Mouse (Mus musculus): ENCODE measurements around the gene Vps37b. TPM values are rescaled to one million over a fixed set of nuclear protein-coding genes. Genes with fewer than 3 reads are reported as not detected.

Gene Vps37b
- polyA plus RNA-seq, 1 experiment from 2014 or later: 40.8 TPM

DNA sequence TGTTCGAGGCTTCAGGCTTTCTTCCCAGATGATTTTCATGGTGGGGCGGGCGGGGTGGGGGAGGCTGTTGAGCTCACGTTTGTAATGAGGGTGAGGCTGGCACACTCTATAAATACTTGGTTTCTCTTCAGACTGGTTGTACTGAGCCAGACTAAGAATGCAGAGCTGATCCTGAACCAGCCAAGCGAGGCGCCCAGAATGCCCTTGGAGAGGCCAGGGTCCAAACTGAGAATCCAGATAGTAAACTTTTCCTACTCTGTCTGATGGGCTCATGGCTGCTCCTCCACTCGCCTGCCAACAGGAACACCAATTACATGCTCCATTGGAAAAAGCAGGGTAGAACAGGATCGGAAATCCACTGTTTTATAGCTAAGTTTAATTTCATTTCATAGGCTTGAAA is 62.9 kb downstream of the Vps37b start:
- Histone ChIP-seq H3K4me1 (ENCODE audit: insufficient read depth, low read length) (peaks cover 6% of the 10 kb centered on the region; the same call in 1 of the 2 replicates), H3K36me3 (ENCODE audit: insufficient read depth, low read length) (no peaks in the 10 kb centered on the region), H3K4me2 (replicated peaks; ENCODE audit: low read depth, low read length) (no peak overlapping the region), H3K4me3 (ENCODE audit: low read length) (no peak overlapping the region), H3K9ac (replicated peaks; ENCODE audit: low read length) (no peak overlapping the region), H3K27ac (ENCODE audit: low read length) (no peak overlapping the region), H3K9me3 (ENCODE audit: low read length) (no peaks in the 10 kb centered on the region), H3K27me3 (ENCODE audit: insufficient read depth, low read length) (0 out of 2 replicates have a peak, but pooled peaks cover 2% of the 10 kb centered on the region)
- no peak for ATAC-seq (ENCODE audit: low FRiP score, low TSS enrichment)
- WGBS: 54% methylated on average over 8 of the region's 8 CpGs

DNA sequence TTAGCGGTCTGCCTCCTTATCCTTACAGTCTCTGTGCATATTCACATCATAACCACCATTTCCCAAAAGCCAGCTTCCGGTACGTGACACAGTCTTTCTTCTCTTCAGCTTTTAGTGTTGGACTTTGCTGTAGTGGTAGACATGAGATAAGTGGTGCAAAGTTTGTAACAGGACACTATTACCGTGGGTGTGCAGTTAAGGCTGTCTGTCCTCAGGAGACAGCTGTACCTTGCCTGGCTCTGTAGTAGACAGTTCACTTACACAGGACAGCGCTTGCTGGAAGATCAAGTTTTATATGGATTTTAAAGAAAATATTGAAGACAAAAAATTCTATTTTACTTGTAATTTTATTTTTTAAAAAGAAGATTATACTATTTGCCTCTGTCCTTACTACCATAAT is 63.6 kb downstream of the Vps37b start:
- 60% methylated on average over 5 of the region's 5 CpGs for WGBS
- Histone ChIP-seq H3K27me3 (ENCODE audit: insufficient read depth, low read length) (0 out of 2 replicates have a peak, but pooled peaks cover 2% of the 10 kb centered on the region), H3K36me3 (ENCODE audit: insufficient read depth, low read length) (no peaks in the 10 kb centered on the region), H3K4me2 (replicated peaks; ENCODE audit: low read depth, low read length) (no peak overlapping the region), H3K27ac (ENCODE audit: low read length) (no peak overlapping the region), H3K4me3 (ENCODE audit: low read length) (no peak overlapping the region), H3K9ac (replicated peaks; ENCODE audit: low read length) (no peak overlapping the region), H3K4me1 (ENCODE audit: insufficient read depth, low read length) (0 out of 2 replicates have a peak, but pooled peaks cover 4% of the 10 kb centered on the region), H3K9me3 (ENCODE audit: low read length) (no peaks in the 10 kb centered on the region)
- ATAC-seq (ENCODE audit: low FRiP score, low TSS enrichment): no peak

- no peak for ATAC-seq (ENCODE audit: low FRiP score, low TSS enrichment)
- H3K27me3 ChIP-seq (ENCODE audit: insufficient read depth, low read length): no peaks in the 10 kb centered on the region
- H3K27ac ChIP-seq (ENCODE audit: low read length): no peak overlapping the region
- no peak overlapping the region for H3K4me3 ChIP-seq (ENCODE audit: low read length)
- WGBS: 85% methylated on average over 2 of the region's 2 CpGs
- no peaks in the 10 kb centered on the region for H3K9me3 ChIP-seq (ENCODE audit: low read length)
- no peak overlapping the region for H3K9ac ChIP-seq (replicated peaks; ENCODE audit: low read length)
- no peaks in the 10 kb centered on the region for H3K36me3 ChIP-seq (ENCODE audit: insufficient read depth, low read length)
- H3K4me2 ChIP-seq (replicated peaks; ENCODE audit: low read depth, low read length): no peak overlapping the region
- H3K4me1 ChIP-seq (ENCODE audit: insufficient read depth, low read length): 0 out of 2 replicates have a peak, but pooled peaks cover 4% of the 10 kb centered on the region
Measured at GRCm38 (mm10) chr5:123966759-123967158, 65.3 kb downstream of the Vps37b start.

GRCm38 (mm10) chr5:123964208-123964607 is 67.9 kb downstream of the Vps37b start:
- H3K9ac ChIP-seq (replicated peaks; ENCODE audit: low read length): no peak overlapping the region
- no peaks in the 10 kb centered on the region for H3K27me3 ChIP-seq (ENCODE audit: insufficient read depth, low read length)
- 88% methylated on average over 4 of the region's 4 CpGs for WGBS
- no peak overlapping the region for H3K27ac ChIP-seq (ENCODE audit: low read length)
- H3K4me3 ChIP-seq (ENCODE audit: low read length): no peak overlapping the region
- H3K4me1 ChIP-seq (ENCODE audit: insufficient read depth, low read length): 0 out of 2 replicates have a peak, but pooled peaks cover 4% of the 10 kb centered on the region
- H3K4me2 ChIP-seq (replicated peaks; ENCODE audit: low read depth, low read length): no peak overlapping the region
- H3K9me3 ChIP-seq (ENCODE audit: low read length): no peaks in the 10 kb centered on the region
- ATAC-seq (ENCODE audit: low FRiP score, low TSS enrichment): no peak
- no peaks in the 10 kb centered on the region for H3K36me3 ChIP-seq (ENCODE audit: insufficient read depth, low read length)

- Histone ChIP-seq H3K4me1 (ENCODE audit: insufficient read depth, low read length) (no peaks in the 10 kb centered on the region), H3K4me3 (ENCODE audit: low read length) (no peak overlapping the region), H3K27ac (ENCODE audit: low read length) (no peak overlapping the region), H3K9me3 (ENCODE audit: low read length) (no peaks in the 10 kb centered on the region), H3K36me3 (ENCODE audit: insufficient read depth, low read length) (no peaks in the 10 kb centered on the region), H3K9ac (replicated peaks; ENCODE audit: low read length) (no peak overlapping the region), H3K27me3 (ENCODE audit: insufficient read depth, low read length) (no peaks in the 10 kb centered on the region), H3K4me2 (replicated peaks; ENCODE audit: low read depth, low read length) (no peak overlapping the region)
- 82% methylated on average over 12 of the region's 12 CpGs for WGBS
- ATAC-seq (ENCODE audit: low FRiP score, low TSS enrichment): no peak
Measured at GRCm38 (mm10) chr5:123961046-123961445, 71.0 kb downstream of the Vps37b start.

DNA sequence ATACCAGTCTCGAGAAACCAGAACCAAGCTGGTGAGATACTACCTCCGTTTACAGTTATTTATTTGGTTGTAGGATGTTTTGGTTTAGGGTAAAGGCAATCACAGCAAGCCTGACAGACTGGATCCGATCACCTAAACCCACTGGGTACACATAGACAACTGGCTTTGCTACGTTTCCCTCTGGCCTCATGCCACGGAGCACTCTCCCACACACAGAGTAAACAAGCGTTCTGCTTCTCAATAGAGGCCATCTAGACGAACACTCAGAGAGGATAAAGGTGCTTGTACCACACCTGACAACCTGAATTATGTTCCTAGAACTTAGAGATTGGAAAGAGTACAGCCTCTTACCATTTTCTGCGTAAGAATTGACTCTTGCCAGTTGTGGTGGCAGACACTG is 71.9 kb downstream of the Vps37b start:
- Histone ChIP-seq H3K9ac (replicated peaks; ENCODE audit: low read length) (no peak overlapping the region), H3K4me3 (ENCODE audit: low read length) (no peak overlapping the region), H3K27ac (ENCODE audit: low read length) (no peak overlapping the region), H3K36me3 (ENCODE audit: insufficient read depth, low read length) (no peaks in the 10 kb centered on the region), H3K27me3 (ENCODE audit: insufficient read depth, low read length) (no peaks in the 10 kb centered on the region), H3K4me1 (ENCODE audit: insufficient read depth, low read length) (no peaks in the 10 kb centered on the region), H3K9me3 (ENCODE audit: low read length) (no peaks in the 10 kb centered on the region), H3K4me2 (replicated peaks; ENCODE audit: low read depth, low read length) (no peak overlapping the region)
- 59% methylated on average over 8 of the region's 8 CpGs for WGBS
- ATAC-seq (ENCODE audit: low FRiP score, low TSS enrichment): no peak

DNA sequence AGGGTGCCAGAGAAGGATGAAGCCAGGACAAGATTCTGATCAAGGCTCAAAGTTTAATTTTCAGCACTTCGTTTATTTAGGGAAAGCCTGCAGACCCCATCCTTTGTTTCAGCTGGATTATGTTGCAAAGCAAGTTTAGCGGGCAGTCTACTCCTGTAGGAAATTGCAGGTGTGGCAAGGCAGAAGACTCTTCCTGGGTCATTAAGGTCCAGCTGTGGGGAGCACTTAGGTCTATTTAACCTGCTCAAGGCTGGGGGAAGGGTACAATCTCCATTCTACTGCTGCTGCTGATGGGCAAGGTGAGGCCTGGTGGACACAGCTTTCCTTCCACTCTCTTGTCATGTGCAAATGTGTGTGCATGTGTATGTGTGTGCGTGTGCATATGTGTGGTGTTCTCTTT is 73.1 kb downstream of the Vps37b start:
- ATAC-seq (ENCODE audit: low FRiP score, low TSS enrichment): no peak
- no peak overlapping the region for H3K4me3 ChIP-seq (ENCODE audit: low read length)
- no peak overlapping the region for H3K4me2 ChIP-seq (replicated peaks; ENCODE audit: low read depth, low read length)
- no peak overlapping the region for H3K9ac ChIP-seq (replicated peaks; ENCODE audit: low read length)
- H3K27ac ChIP-seq (ENCODE audit: low read length): no peak overlapping the region
- no peaks in the 10 kb centered on the region for H3K36me3 ChIP-seq (ENCODE audit: insufficient read depth, low read length)
- 62% methylated on average over 3 of the region's 3 CpGs for WGBS
- no peaks in the 10 kb centered on the region for H3K9me3 ChIP-seq (ENCODE audit: low read length)
- H3K27me3 ChIP-seq (ENCODE audit: insufficient read depth, low read length): no peaks in the 10 kb centered on the region
- no peaks in the 10 kb centered on the region for H3K4me1 ChIP-seq (ENCODE audit: insufficient read depth, low read length)

DNA sequence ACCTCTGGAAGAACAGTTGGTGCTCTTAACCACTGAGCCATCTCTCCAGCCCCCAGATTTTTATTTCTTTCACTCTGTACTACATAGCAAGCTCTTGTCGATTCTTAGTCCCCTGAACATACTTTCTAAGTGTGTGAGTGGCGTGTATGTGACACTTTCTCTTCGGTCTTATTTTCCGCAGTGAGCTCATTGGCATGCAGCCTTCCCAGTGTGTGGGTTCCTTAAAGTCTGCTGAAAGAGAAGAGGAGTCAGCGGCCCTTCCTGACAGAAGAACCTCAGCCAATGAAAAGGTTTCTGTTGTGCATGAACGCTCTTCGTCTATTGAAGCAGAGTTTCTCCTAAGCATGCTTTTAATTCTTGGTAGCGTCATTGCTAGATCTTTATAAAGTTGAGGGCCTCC is 74.9 kb downstream of the Vps37b start:
- Histone ChIP-seq H3K36me3 (ENCODE audit: insufficient read depth, low read length) (no peaks in the 10 kb centered on the region), H3K9me3 (ENCODE audit: low read length) (no peaks in the 10 kb centered on the region), H3K4me2 (replicated peaks; ENCODE audit: low read depth, low read length) (no peak overlapping the region), H3K27me3 (ENCODE audit: insufficient read depth, low read length) (no peaks in the 10 kb centered on the region), H3K4me1 (ENCODE audit: insufficient read depth, low read length) (no peaks in the 10 kb centered on the region), H3K9ac (replicated peaks; ENCODE audit: low read length) (no peak overlapping the region), H3K27ac (ENCODE audit: low read length) (no peak overlapping the region), H3K4me3 (ENCODE audit: low read length) (no peak overlapping the region)
- WGBS: 87% methylated on average over 8 of the region's 8 CpGs
- no peak for ATAC-seq (ENCODE audit: low FRiP score, low TSS enrichment)

Small RNA genes within 50 kb of the gene (microRNA-seq; reads per million reads assigned to microRNA genes)
- gene Mir7032: not detected

Other genes with a start within 250 kb of the Vps37b start
- gene Hcar2, start 166.8 kb downstream of the Vps37b start, polyA plus RNA-seq (2015; fragmentation: Nextera tagmentation; extraction: Ambion mirVana): not detected in 2 replicates
- 3.0 and 3.2 TPM in 2 replicates for gene Hcar1, start 152.2 kb downstream of the Vps37b start, polyA plus RNA-seq (2015; fragmentation: Nextera tagmentation; extraction: Ambion mirVana)
- 107 and 124 TPM in 2 replicates for gene Denr, start 125.1 kb downstream of the Vps37b start, polyA plus RNA-seq (2015; fragmentation: Nextera tagmentation; extraction: Ambion mirVana)
- 3.3 and 4.0 TPM in 2 replicates for gene Gm43518, start 104.9 kb downstream of the Vps37b start, polyA plus RNA-seq (2015; fragmentation: Nextera tagmentation; extraction: Ambion mirVana)
- 6.3 and 6.8 TPM in 2 replicates for gene Ccdc62, start 101.6 kb downstream of the Vps37b start, polyA plus RNA-seq (2015; fragmentation: Nextera tagmentation; extraction: Ambion mirVana)
- 23.1 and 25.6 TPM in 2 replicates for gene Hip1r, start 58.6 kb downstream of the Vps37b start, polyA plus RNA-seq (2015; fragmentation: Nextera tagmentation; extraction: Ambion mirVana)
- gene Abcb9, start 63.5 kb upstream of the Vps37b start, polyA plus RNA-seq (2015; fragmentation: Nextera tagmentation; extraction: Ambion mirVana): 1.3 and 2.6 TPM in 2 replicates
- gene Ogfod2, start 80.0 kb upstream of the Vps37b start, polyA plus RNA-seq (2015; fragmentation: Nextera tagmentation; extraction: Ambion mirVana): 30.6 and 32.4 TPM in 2 replicates
- 100 and 102 TPM in 2 replicates for gene Arl6ip4, start 83.8 kb upstream of the Vps37b start, polyA plus RNA-seq (2015; fragmentation: Nextera tagmentation; extraction: Ambion mirVana)
- gene Pitpnm2, start 217.5 kb upstream of the Vps37b start, polyA plus RNA-seq (2015; fragmentation: Nextera tagmentation; extraction: Ambion mirVana): 3.9 and 4.1 TPM in 2 replicates